Mouse (Mus musculus) myocyte (in vitro differentiated cells): ENCODE measurements around the gene Rps6kb2.

ENCODE experiments used
- CEBPB ChIP-seq: IDR thresholded peaks from 2 replicates; pipeline ENCODE4 v1.6.1; 2011; ENCODE audit warnings: mild to moderate bottlenecking, moderate library complexity; ENCODE audit not compliant: poor library complexity, insufficient read depth, severe bottlenecking
- E2F4 ChIP-seq: IDR thresholded peaks from one replicate; pipeline ENCODE4 v1.6.1; 2011; ENCODE audit warnings: mild to moderate bottlenecking, control low read depth, moderate library complexity; ENCODE audit not compliant: insufficient read depth
- MAX ChIP-seq: IDR thresholded peaks from one replicate; pipeline ENCODE4 v1.6.1; 2011; ENCODE audit warnings: low read depth, mild to moderate bottlenecking, control low read depth
- MYOD1 ChIP-seq, 3 experiments: IDR thresholded peaks; one replicate each; pipeline ENCODE4 v1.6.1; 2011; ENCODE audit warnings: control low read depth in 2 of 3, low read depth in 2 of 3, mild to moderate bottlenecking in 2 of 3, moderate library complexity in 1 of 3; ENCODE audit not compliant: insufficient read length in 2 of 3, control insufficient read depth in 1 of 3
- MYOG ChIP-seq, 3 experiments: IDR thresholded peaks; one replicate each; pipeline ENCODE4 v1.6.1; 2011; ENCODE audit warnings: control low read depth in 2 of 3, low read depth in 2 of 3, mild to moderate bottlenecking in 2 of 3; ENCODE audit not compliant: insufficient read length in 2 of 3, control insufficient read depth in 1 of 3, insufficient read depth in 1 of 3
- POLR2A ChIP-seq: IDR thresholded peaks from one replicate; pipeline ENCODE4 v1.6.1; 2011; ENCODE audit warnings: low read depth, mild to moderate bottlenecking, control low read depth, moderate library complexity; ENCODE audit not compliant: insufficient read length
- POLR2AphosphoS2 ChIP-seq: IDR thresholded peaks from one replicate; pipeline ENCODE4 v1.6.1; 2011; ENCODE audit warnings: low read depth, control low read depth; ENCODE audit not compliant: insufficient read length
- REST ChIP-seq: IDR thresholded peaks from one replicate; pipeline ENCODE4 v1.6.1; 2011; ENCODE audit warnings: mild to moderate bottlenecking, control low read depth, moderate library complexity; ENCODE audit not compliant: insufficient read depth, insufficient read length
- SRF ChIP-seq: IDR thresholded peaks from one replicate; pipeline ENCODE4 v1.6.1; 2011; ENCODE audit warnings: low read depth; ENCODE audit not compliant: control insufficient read depth, insufficient read length
- TCF12 ChIP-seq: IDR thresholded peaks from one replicate; pipeline ENCODE4 v1.6.1; 2011; ENCODE audit warnings: mild to moderate bottlenecking, control low read depth; ENCODE audit not compliant: poor library complexity, insufficient read depth, severe bottlenecking
- TCF3 ChIP-seq: IDR thresholded peaks from one replicate; pipeline ENCODE4 v1.6.1; 2011; ENCODE audit warnings: low read depth, control low read depth; ENCODE audit not compliant: insufficient read length
- USF1 ChIP-seq: IDR thresholded peaks from one replicate; pipeline ENCODE4 v1.6.1; 2011; ENCODE audit warnings: low read depth, mild to moderate bottlenecking, control low read depth, moderate library complexity

GRCm38 (mm10) chr19:4124432-4124831 is 38.7 kb downstream of the Rps6kb2 start:
- no peak for TF ChIP-seq E2F4
- no peak for TF ChIP-seq POLR2A
- no peak for TF ChIP-seq TCF12
- TF ChIP-seq MYOG (IDR thresholded peaks at IDR 0.05; ENCODE audit: control insufficient read depth in 1 of 3, insufficient read depth in 1 of 3, insufficient read length in 2 of 3, low read depth in 2 of 3): no peak
- no peak for TF ChIP-seq MAX
- no peak for TF ChIP-seq SRF
- no peak for TF ChIP-seq POLR2AphosphoS2
- no peak for TF ChIP-seq CEBPB
- no peak for TF ChIP-seq USF1
- TF ChIP-seq MYOD1 (IDR thresholded peaks at IDR 0.05; ENCODE audit: control insufficient read depth in 1 of 3, insufficient read length in 2 of 3, low read depth in 2 of 3): no peak
- TF ChIP-seq REST: no peak
- no peak for TF ChIP-seq TCF3
